ENCODE assay signal across 18 mouse cellular contexts in genomic region chr4:151535916-151536450, GRCm38 (mm10).
DNase-seq lines count a peak whose midpoint lies in the region; ATAC-seq lines count a peak whose summit lies in the region.
"Had no signal": no experiment of that assay in that cellular context is flagged by ENCODE, and none has a peak within 500 bp of the region (broad histone marks: within the 10 kb centered on the region; RNA-seq: fewer than 3 reads in every experiment).

No protein-coding gene starts in this region.

- peak overlapping the region; percentile 41; the same call in 1 of the 2 replicates for H3K27ac ChIP-seq in limb, embryonic 12.5 days
- no peak overlapping the region for H3K27ac ChIP-seq in limb, embryonic 10.5 days
- H3K27ac ChIP-seq in midbrain, embryonic 15.5 days = peak overlapping the region; percentile 38; the same call in 1 of the 2 replicates
- H3K27ac ChIP-seq: heart, adult 2 months; left cerebral cortex, adult 2 months; stomach, embryonic 15.5 days had no signal

- H3K4me1 ChIP-seq in limb, embryonic 12.5 days (replicated peaks) = peaks cover 24% of the 10 kb centered on the region
- H3K4me1 ChIP-seq in limb, embryonic 10.5 days = peaks cover 52% of the 10 kb centered on the region
- peaks cover 61% of the 10 kb centered on the region for H3K4me1 ChIP-seq in midbrain, embryonic 15.5 days

- no peak overlapping the region for H3K9ac ChIP-seq in limb, embryonic 12.5 days (replicated peaks)
- no peak overlapping the region for H3K9ac ChIP-seq in midbrain, embryonic 15.5 days
- H3K9ac ChIP-seq: stomach, embryonic 15.5 days had no signal

- H3K4me3 ChIP-seq in limb, embryonic 12.5 days (replicated peaks) = no peak overlapping the region
- no peak overlapping the region for H3K4me3 ChIP-seq in limb, embryonic 10.5 days
- no peak overlapping the region for H3K4me3 ChIP-seq in midbrain, embryonic 15.5 days
- H3K4me3 ChIP-seq: heart, adult 2 months; left cerebral cortex, adult 2 months; stomach, embryonic 15.5 days had no signal

- no peaks in the 10 kb centered on the region for H3K9me3 ChIP-seq in limb, embryonic 12.5 days
- H3K9me3 ChIP-seq in limb, embryonic 10.5 days (replicated peaks) = no peaks in the 10 kb centered on the region
- no peaks in the 10 kb centered on the region for H3K9me3 ChIP-seq in midbrain, embryonic 15.5 days
- H3K9me3 ChIP-seq: stomach, embryonic 15.5 days had no signal

- WGBS in limb, embryonic 12.5 days = 50% methylated on average over 9 of the region's 9 CpGs
- WGBS in limb, embryonic 10.5 days = 58% methylated on average over 9 of the region's 9 CpGs
- WGBS in midbrain, embryonic 15.5 days = 27% methylated on average over 9 of the region's 9 CpGs

- DNase-seq in limb, embryonic 10.5 days (ENCODE audit: low spot score) = no peak
- DNase-seq in embryo, embryonic 10.5 days (ENCODE audit: low spot score) = peak; percentile 43
- peak; percentile 2 for DNase-seq in fibroblast of lung, adult 2 months (ENCODE audit: low read depth)
- no peak for DNase-seq in cerebellum, adult 18-20 months
- DNase-seq in layer of hippocampus, adult 9-11 months = no peak
- DNase-seq: adrenal gland, adult 8-10 months; heart, adult 2 months; heart, postnatal 10 days; kidney, postnatal 4 days; lung, postnatal 10 days; thymus, postnatal 25 days had no signal

- no peaks in the 10 kb centered on the region for H3K36me3 ChIP-seq in limb, embryonic 12.5 days
- no peaks in the 10 kb centered on the region for H3K36me3 ChIP-seq in limb, embryonic 10.5 days
- H3K36me3 ChIP-seq in midbrain, embryonic 15.5 days (replicated peaks) = no peaks in the 10 kb centered on the region
- H3K36me3 ChIP-seq: stomach, embryonic 15.5 days had no signal

- H3K4me2 ChIP-seq in limb, embryonic 12.5 days = no peak overlapping the region
- H3K4me2 ChIP-seq in midbrain, embryonic 15.5 days = no peak overlapping the region
- H3K4me2 ChIP-seq: liver, embryonic 11.5 days; stomach, embryonic 15.5 days had no signal

- ATAC-seq in limb, embryonic 12.5 days (ENCODE audit: insufficient number of reproducible peaks, insufficient read depth, low FRiP score, low TSS enrichment, low read depth) = no peak
- ATAC-seq in midbrain, embryonic 15.5 days (replicated peaks) = no peak
- ATAC-seq: intestine, embryonic 16.5 days; Patski had no signal

- H3K27me3 ChIP-seq in limb, embryonic 12.5 days = peaks cover 13% of the 10 kb centered on the region
- H3K27me3 ChIP-seq in limb, embryonic 10.5 days (ENCODE audit: low read depth, poor library complexity, severe bottlenecking) = no peaks in the 10 kb centered on the region; the same call in 1 of the 2 replicates
- H3K27me3 ChIP-seq in midbrain, embryonic 15.5 days (replicated peaks) = no peaks in the 10 kb centered on the region
- H3K27me3 ChIP-seq: stomach, embryonic 15.5 days had no signal

Comparison
In these comparisons a context has a peak if more than half of its experiments do, and no peak if none do; other contexts are left out.
1. DNase-seq: peak in embryo, embryonic 10.5 days (single experiment) and fibroblast of lung, adult 2 months (single experiment); none in limb, embryonic 10.5 days (single experiment), cerebellum, adult 18-20 months (0 of 2) and layer of hippocampus, adult 9-11 months (single experiment).